Mouse (Mus musculus) lung, embryonic 16.5 days (tissue): ENCODE data around the gene Opn4. TPM values are rescaled to one million over a fixed set of nuclear protein-coding genes. Genes with fewer than 3 reads are reported as not detected.

Experiments
- ATAC-seq: fragments of 200-750 bp; cut with Nextera tagmentation; 2 replicates; pipeline ENCODE4 v1.8.0; 2017; ENCODE audit warnings: low read depth, mild to moderate bottlenecking, moderate library complexity
- H3K27ac ChIP-seq: fragments of 300-500 bp; sonication (generic); 2 replicates; pipeline ENCODE4 v1.5.1; 2014; ENCODE audit warnings: mild to moderate bottlenecking, control low read depth, low read length
- H3K27me3 ChIP-seq: fragments of 300-500 bp; sonication (generic); 2 replicates; pipeline ENCODE4 v1.6.1; 2014; ENCODE audit warnings: low read depth, low read length, mixed read lengths; ENCODE audit not compliant: control insufficient read depth, insufficient read depth
- H3K36me3 ChIP-seq: fragments of 300-500 bp; sonication (generic); 2 replicates; pipeline ENCODE4 v1.6.1; 2014; ENCODE audit warnings: low read length; ENCODE audit not compliant: control insufficient read depth, insufficient read depth
- H3K4me1 ChIP-seq: fragments of 300-500 bp; sonication (generic); replicated peaks from 2 replicates; pipeline ENCODE4 v1.6.1; 2014; ENCODE audit warnings: low read length, mixed read lengths; ENCODE audit not compliant: control insufficient read depth, insufficient read depth
- H3K4me2 ChIP-seq: fragments of 300-500 bp; sonication (generic); 2 replicates; pipeline ENCODE4 v1.6.1; 2014; ENCODE audit warnings: low read depth, low read length, control low read depth
- H3K4me3 ChIP-seq: fragments of 300-500 bp; sonication (generic); 2 replicates; pipeline ENCODE4 v1.5.1; 2014; ENCODE audit warnings: mild to moderate bottlenecking, low read length, control low read depth
- H3K9ac ChIP-seq: fragments of 300-500 bp; sonication (generic); 2 replicates; pipeline ENCODE4 v1.6.1; 2014; ENCODE audit warnings: low read length, control low read depth
- H3K9me3 ChIP-seq: fragments of 300-500 bp; sonication (generic); 2 replicates; pipeline ENCODE4 v1.6.1; 2016; ENCODE audit warnings: low read length; ENCODE audit not compliant: control insufficient read depth
- WGBS: fragments of 180-500 bp; shearing (Covaris S2); extraction: QIAGEN DNeasy Blood & Tissue Kit; methylation state at CpG from one replicate; pipeline ENCODE4 v1.1.7; 2014; 5-methylcytosine and 5-hydroxymethylcytosine counted together
- polyA plus RNA-seq: library from polyadenylated mRNA; unstranded; fragments of >200 nt; fragmentation: Nextera tagmentation; extraction: Ambion mirVana; gene quantifications from 2 replicates; pipeline ENCODE4 v1.2.1, GENCODE M21; 2015

Gene Opn4
- polyA plus RNA-seq, 1 experiment from 2014 or later: 0.26 TPM

GRCm38 (mm10) chr14:34569534-34570194, 30.3 kb downstream of the Opn4 start:
- Histone ChIP-seq H3K27ac (no peak overlapping the region), H3K27me3 (peaks cover 2% of the 10 kb centered on the region), H3K9ac (peak overlapping the region; percentile 42), H3K4me2 (peak overlapping the region; percentile 57), H3K9me3 (no peaks in the 10 kb centered on the region), H3K36me3 (no peaks in the 10 kb centered on the region), H3K4me3 (peak overlapping the region; percentile 27), H3K4me1 (peaks cover 9% of the 10 kb centered on the region)
- 32% methylated on average over 27 of the region's 27 CpGs for WGBS
- no peak for ATAC-seq

DNA sequence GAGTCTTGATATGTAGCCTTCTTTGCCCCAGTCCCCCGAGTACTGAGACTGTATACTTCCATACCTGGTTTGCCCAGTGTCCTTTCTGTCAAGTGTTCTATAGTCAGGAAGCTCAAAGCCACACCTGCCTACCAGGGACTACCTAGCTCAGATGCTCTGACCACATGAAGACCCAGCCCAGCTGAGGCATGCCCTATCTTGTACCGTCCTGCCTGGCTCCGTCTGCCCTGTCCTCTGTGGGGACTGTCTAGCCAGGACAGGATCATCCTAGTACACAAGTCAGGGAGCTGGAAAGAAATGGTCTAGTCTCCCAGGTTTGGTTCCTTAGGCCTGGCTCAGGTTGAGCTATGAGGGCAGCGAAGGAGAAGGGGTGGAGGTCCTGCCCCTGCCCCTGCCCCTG, 31.3 kb downstream of the Opn4 start:
- Histone ChIP-seq H3K4me2 (no peak overlapping the region), H3K9me3 (no peaks in the 10 kb centered on the region), H3K4me1 (peaks cover 9% of the 10 kb centered on the region), H3K36me3 (no peaks in the 10 kb centered on the region), H3K27ac (no peak overlapping the region), H3K27me3 (peaks cover 2% of the 10 kb centered on the region), H3K9ac (no peak overlapping the region), H3K4me3 (no peak overlapping the region)
- WGBS: 85% methylated on average over 4 of the region's 4 CpGs
- no peak for ATAC-seq

- peaks cover 9% of the 10 kb centered on the region for H3K4me1 ChIP-seq
These were observed 32.2 kb downstream of the Opn4 start for GRCm38 (mm10) chr14:34567697-34568096.

DNA sequence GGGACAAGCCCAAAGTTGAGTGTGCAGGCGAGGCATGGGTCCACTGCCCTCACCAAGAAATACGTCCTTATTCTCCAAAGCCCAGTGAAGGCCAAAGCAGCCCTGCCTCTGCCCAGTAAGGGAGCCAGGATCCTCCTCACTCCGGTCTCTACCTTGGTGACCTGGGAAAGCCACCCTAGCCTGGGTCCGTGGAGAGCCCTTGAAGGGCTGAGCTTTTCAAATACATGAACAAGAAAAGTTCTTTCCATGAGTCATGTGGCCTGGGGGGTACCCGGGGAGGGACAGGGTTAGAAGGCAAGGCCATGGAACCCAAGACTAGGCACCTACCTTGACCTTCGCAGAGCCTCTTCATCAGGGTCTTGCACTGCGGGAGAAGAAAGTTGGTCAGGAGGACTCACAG, 33.4 kb downstream of the Opn4 start:
- Histone ChIP-seq H3K4me3 (no peak overlapping the region), H3K36me3 (no peaks in the 10 kb centered on the region), H3K4me2 (no peak overlapping the region), H3K9me3 (no peaks in the 10 kb centered on the region), H3K4me1 (peaks cover 9% of the 10 kb centered on the region), H3K9ac (no peak overlapping the region), H3K27me3 (peaks cover 2% of the 10 kb centered on the region), H3K27ac (no peak overlapping the region)
- ATAC-seq: no peak
- WGBS: 86% methylated on average over 7 of the region's 7 CpGs

More at GRCm38 (mm10) chr14:34567697-34568096, 32.2 kb downstream of the Opn4 start:
- Histone ChIP-seq H3K36me3 (no peaks in the 10 kb centered on the region), H3K27me3 (peaks cover 2% of the 10 kb centered on the region), H3K27ac (no peak overlapping the region), H3K9me3 (no peaks in the 10 kb centered on the region), H3K4me3 (no peak overlapping the region), H3K4me2 (no peak overlapping the region), H3K9ac (no peak overlapping the region)
- no peak for ATAC-seq
- 58% methylated on average over 5 of the region's 5 CpGs for WGBS

DNA sequence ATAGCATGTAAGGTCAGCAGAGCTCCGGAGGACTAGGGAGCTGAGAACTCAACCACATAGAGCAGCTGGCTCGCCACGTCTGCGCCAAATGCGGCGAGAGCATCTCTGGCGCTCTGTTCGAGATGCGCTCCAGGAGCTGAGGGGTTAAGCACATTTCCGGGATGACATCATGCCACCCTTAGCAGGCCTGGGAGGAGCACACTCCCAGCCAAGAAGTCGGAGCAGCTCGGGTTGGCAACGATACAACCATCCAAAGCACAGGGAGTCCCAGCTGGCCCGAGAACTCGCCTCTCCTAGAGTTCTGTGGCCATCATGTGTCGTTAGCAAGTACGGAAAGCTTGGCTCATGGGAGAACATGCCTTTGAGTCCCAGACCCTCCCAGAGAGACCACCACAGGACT, 34.2 kb downstream of the Opn4 start:
- Histone ChIP-seq H3K27ac (peak overlapping the region; percentile 45), H3K4me3 (no peak overlapping the region), H3K36me3 (no peaks in the 10 kb centered on the region), H3K27me3 (peaks cover 2% of the 10 kb centered on the region), H3K9me3 (no peaks in the 10 kb centered on the region), H3K4me1 (peaks cover 9% of the 10 kb centered on the region), H3K4me2 (peak overlapping the region; percentile 18; the same call in 1 of the 2 replicates), H3K9ac (no peak overlapping the region)
- 45% methylated on average over 17 of the region's 17 CpGs for WGBS
- peak; percentile 85 for ATAC-seq

- H3K9me3 ChIP-seq: no peaks in the 10 kb centered on the region
- ATAC-seq: no peak
- H3K27me3 ChIP-seq: peaks cover 2% of the 10 kb centered on the region
- no peak overlapping the region for H3K4me2 ChIP-seq
- H3K27ac ChIP-seq: peak overlapping the region; percentile 23; the same call in 1 of the 2 replicates
- no peaks in the 10 kb centered on the region for H3K36me3 ChIP-seq
- no peak overlapping the region for H3K4me3 ChIP-seq
- 55% methylated on average over 4 of the region's 5 CpGs for WGBS
- peaks cover 9% of the 10 kb centered on the region for H3K4me1 ChIP-seq
- no peak overlapping the region for H3K9ac ChIP-seq
These were observed 35.3 kb downstream of the Opn4 start for GRCm38 (mm10) chr14:34564646-34565045.

- ATAC-seq: no peak
- no peak overlapping the region for H3K27ac ChIP-seq
- H3K9ac ChIP-seq: no peak overlapping the region
- no peaks in the 10 kb centered on the region for H3K27me3 ChIP-seq
- H3K4me2 ChIP-seq: no peak overlapping the region
- no peaks in the 10 kb centered on the region for H3K9me3 ChIP-seq
- H3K4me3 ChIP-seq: no peak overlapping the region
- 14% methylated on average over 2 of the region's 2 CpGs for WGBS
- H3K4me1 ChIP-seq: peaks cover 5% of the 10 kb centered on the region
- no peaks in the 10 kb centered on the region for H3K36me3 ChIP-seq
These were observed 37.5 kb downstream of the Opn4 start for GRCm38 (mm10) chr14:34562393-34562792.

GRCm38 (mm10) chr14:34561647-34562046, 38.3 kb downstream of the Opn4 start:
- H3K4me2 ChIP-seq: no peak overlapping the region
- no peaks in the 10 kb centered on the region for H3K36me3 ChIP-seq
- ATAC-seq: no peak
- H3K4me1 ChIP-seq: peaks cover 5% of the 10 kb centered on the region
- 79% methylated on average over 8 of the region's 8 CpGs for WGBS
- no peak overlapping the region for H3K9ac ChIP-seq
- H3K9me3 ChIP-seq: no peaks in the 10 kb centered on the region
- H3K27ac ChIP-seq: no peak overlapping the region
- H3K4me3 ChIP-seq: no peak overlapping the region
- no peaks in the 10 kb centered on the region for H3K27me3 ChIP-seq

GRCm38 (mm10) chr14:34558947-34559346, 41.0 kb downstream of the Opn4 start:
- 84% methylated on average over 9 of the region's 9 CpGs for WGBS
- H3K4me3 ChIP-seq: no peak overlapping the region
- no peaks in the 10 kb centered on the region for H3K9me3 ChIP-seq
- no peaks in the 10 kb centered on the region for H3K4me1 ChIP-seq
- H3K27me3 ChIP-seq: no peaks in the 10 kb centered on the region
- no peak overlapping the region for H3K27ac ChIP-seq
- no peak for ATAC-seq
- H3K36me3 ChIP-seq: no peaks in the 10 kb centered on the region
- no peak overlapping the region for H3K9ac ChIP-seq
- H3K4me2 ChIP-seq: no peak overlapping the region
